Mouse (Mus musculus) C2C12 (cell line): ENCODE measurements at regions not wholly inside any gene's neighbourhood (a gene's known extent, or its start where the extent isn't known, plus 50 kb on each side); places are given as distances from the start of the nearest gene placed in this dataset.
"Not testable (repeated sequence)": the region's sequence is repeated elsewhere in the genome, so short reads cannot be mapped to it uniquely, and the experiment has no call there.

Experiments used
- H3K27me3 ChIP-seq: one replicate; pipeline ENCODE4 v1.6.1; 2011; ENCODE audit not compliant: control insufficient read depth, insufficient read depth, insufficient read length
- H3K36me3 ChIP-seq: one replicate; pipeline ENCODE4 v1.6.1; 2011; ENCODE audit not compliant: control insufficient read depth, insufficient read depth
- H3K4me3 ChIP-seq: one replicate; pipeline ENCODE4 v1.5.1; 2011; ENCODE audit warnings: mild to moderate bottlenecking, control low read depth; ENCODE audit not compliant: poor library complexity, insufficient read depth, severe bottlenecking
- H3K79me2 ChIP-seq: one replicate; pipeline ENCODE4 v1.6.1; 2011; ENCODE audit not compliant: control insufficient read depth, insufficient read depth
- H3K79me3 ChIP-seq: one replicate; pipeline ENCODE4 v1.6.1; 2011; ENCODE audit warnings: low read depth, control low read depth
- H3ac ChIP-seq: one replicate; pipeline ENCODE3; 2011; ENCODE audit warnings: low read depth; ENCODE audit not compliant: control insufficient read depth, insufficient read length
- CEBPB ChIP-seq: IDR thresholded peaks from one replicate; pipeline ENCODE4 v1.6.1; 2011; ENCODE audit warnings: low read depth, mild to moderate bottlenecking, control low read depth, moderate library complexity
- CTCF ChIP-seq: IDR thresholded peaks from one replicate; pipeline ENCODE4 v1.5.1; 2011; ENCODE audit not compliant: control insufficient read depth, insufficient read depth, insufficient read length
- FOSL1 ChIP-seq: IDR thresholded peaks from one replicate; pipeline ENCODE4 v1.8.0; 2011; ENCODE audit warnings: mild to moderate bottlenecking, low read length; ENCODE audit not compliant: poor library complexity, insufficient read depth, severe bottlenecking
- MAX ChIP-seq: IDR thresholded peaks from one replicate; pipeline ENCODE4 v1.6.1; 2011; ENCODE audit warnings: mild to moderate bottlenecking, control low read depth
- MYOD1 ChIP-seq: IDR thresholded peaks from one replicate; pipeline ENCODE4 v1.6.1; 2011; ENCODE audit warnings: low read depth; ENCODE audit not compliant: control insufficient read depth, insufficient read length
- MYOG ChIP-seq: IDR thresholded peaks from one replicate; pipeline ENCODE4 v1.6.1; 2011; ENCODE audit not compliant: control insufficient read depth, insufficient read length; ENCODE audit errors: extremely low read depth
- USF1 ChIP-seq: IDR thresholded peaks from one replicate; pipeline ENCODE4 v1.6.1; 2011; ENCODE audit warnings: low read depth, mild to moderate bottlenecking, control low read depth, moderate library complexity

DNA sequence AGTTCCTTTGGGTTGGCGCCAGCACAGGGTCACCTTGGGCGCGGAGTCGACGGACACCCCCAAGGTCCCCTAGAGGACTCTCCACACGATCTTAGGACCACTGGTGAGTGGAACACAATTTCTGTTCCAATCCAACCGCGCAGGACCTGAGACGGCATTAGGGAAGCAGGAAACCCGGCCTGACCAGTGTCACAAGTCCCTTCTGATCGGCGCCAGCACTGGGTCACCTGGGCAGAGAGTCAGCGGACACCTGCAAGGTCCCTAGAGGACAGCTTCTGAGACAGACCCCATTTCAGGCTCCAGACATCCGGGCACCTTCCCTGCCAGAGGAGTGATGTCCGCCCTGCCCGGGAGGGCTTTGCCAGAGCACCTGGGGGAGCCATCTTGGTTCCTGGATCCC is 74.2 kb upstream of the Cdh13 start:
- not testable (repeated sequence) for H3K27me3 ChIP-seq, H3ac ChIP-seq, H3K4me3 ChIP-seq, H3K79me3 ChIP-seq, H3K79me2 ChIP-seq, H3K36me3 ChIP-seq

DNA sequence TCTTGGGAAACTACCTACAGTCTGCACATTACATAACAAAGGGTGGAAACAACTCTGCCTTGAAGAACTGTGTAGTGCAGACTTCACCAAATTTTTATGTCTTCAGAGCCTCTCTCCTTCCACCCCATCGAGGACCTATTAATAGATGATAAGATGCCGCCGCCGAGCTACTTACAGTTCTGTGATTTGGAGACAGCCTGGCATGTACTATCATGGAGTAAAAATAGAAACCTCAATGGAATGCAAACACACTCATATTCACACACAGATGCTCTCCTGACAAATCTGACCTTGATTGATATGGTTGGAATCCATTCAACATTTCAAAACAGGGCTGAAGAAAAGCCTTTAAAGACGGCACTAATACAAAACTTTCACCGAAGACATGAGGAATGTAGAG is 92.7 kb upstream of the Cdh13 start:
- Histone ChIP-seq H3K79me3 (no peaks in the 10 kb centered on the region), H3K27me3 (peaks cover 4% of the 10 kb centered on the region), H3K36me3 (no peaks in the 10 kb centered on the region), H3K4me3 (no peak overlapping the region), H3K79me2 (no peaks in the 10 kb centered on the region), H3ac (no peak overlapping the region)
- TF ChIP-seq CEBPB (no peak), USF1 (no peak), MAX (no peak), CTCF (no peak), FOSL1 (no peak)

DNA sequence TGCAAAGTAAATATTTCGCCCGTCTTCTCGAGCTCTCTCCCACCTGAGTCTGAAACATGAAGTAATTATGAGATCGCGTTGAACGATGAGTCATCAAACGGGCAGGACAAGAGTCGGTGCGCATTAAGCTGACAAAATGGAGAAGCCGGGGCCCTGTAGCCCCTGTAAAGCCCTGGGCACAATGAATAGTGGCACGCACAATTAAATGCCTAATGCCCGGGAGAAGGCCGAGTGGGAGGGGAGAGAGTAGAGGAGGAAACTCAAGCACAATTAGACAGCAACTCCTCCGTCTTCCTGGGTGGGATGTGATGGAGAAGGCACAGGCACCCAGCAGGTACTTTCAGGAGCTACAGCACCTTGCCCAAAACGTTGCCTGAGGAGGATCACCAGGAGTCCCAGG is 94.3 kb upstream of the Cdh13 start:
- H3K27me3 ChIP-seq, result peaks cover 4% of the 10 kb centered on the region
- no peaks in the 10 kb centered on the region for H3K36me3 ChIP-seq
- H3K79me3 ChIP-seq, result no peaks in the 10 kb centered on the region
- H3K79me2 ChIP-seq, result no peaks in the 10 kb centered on the region
- H3K4me3 ChIP-seq, result no peak overlapping the region
- TF ChIP-seq FOSL1 (no peak), MYOG (no peak), CEBPB (no peak), USF1 (no peak), CTCF (no peak), MYOD1 (no peak), MAX (no peak)
- no peak overlapping the region for H3ac ChIP-seq

DNA sequence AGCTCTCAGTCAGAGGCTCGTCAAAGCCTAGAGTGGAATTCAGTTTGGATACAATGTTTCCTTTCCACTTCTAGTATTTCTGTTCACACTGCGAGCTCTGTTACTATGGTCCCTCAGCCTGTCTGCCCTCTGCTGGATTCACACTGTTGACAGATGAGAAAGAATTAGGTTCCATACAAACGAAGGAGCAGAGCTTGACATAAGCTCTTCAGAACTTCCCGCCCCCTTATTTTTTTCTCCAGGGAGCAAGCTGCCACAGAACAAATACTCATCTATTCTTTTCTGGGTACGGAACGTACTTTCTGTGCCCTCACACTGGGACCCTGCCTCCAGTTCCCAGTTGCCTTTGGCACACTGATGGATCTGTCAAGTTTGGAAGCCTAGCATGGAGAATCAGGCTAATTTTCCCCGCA is 114.5 kb upstream of the Cdh13 start:
- Histone ChIP-seq H3K27me3 (no peaks in the 10 kb centered on the region), H3K36me3 (no peaks in the 10 kb centered on the region), H3K4me3 (no peak overlapping the region), H3K79me3 (no peaks in the 10 kb centered on the region), H3ac (no peak overlapping the region), H3K79me2 (no peaks in the 10 kb centered on the region)
- no peak for TF ChIP-seq CTCF
- TF ChIP-seq FOSL1, result no peak
- no peak for TF ChIP-seq MYOD1
- TF ChIP-seq CEBPB, result no peak
- no peak for TF ChIP-seq USF1
- no peak for TF ChIP-seq MYOG

DNA sequence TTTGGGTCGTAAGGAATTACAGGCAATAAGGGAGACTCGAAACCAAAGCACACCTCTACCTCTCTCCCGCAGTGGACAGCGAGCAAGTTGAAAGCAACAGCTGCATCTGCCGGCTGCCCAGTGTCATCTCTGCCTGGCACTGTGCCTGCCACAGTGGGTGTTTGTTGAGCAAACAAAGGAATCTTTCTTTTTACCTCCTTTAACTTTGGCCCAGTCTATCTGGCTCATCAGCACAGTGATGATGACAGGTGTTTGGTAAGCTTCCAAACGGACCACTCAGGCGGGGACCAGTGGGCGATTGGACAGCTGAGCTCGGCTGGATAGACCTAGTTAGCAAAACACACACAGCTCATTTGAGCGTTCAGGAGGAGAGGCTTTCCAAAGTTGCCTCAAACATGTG is 121.4 kb upstream of the Cdh13 start:
- H3K36me3 ChIP-seq, result no peaks in the 10 kb centered on the region
- no peak overlapping the region for H3K4me3 ChIP-seq
- TF ChIP-seq MYOD1, result peak; percentile 87
- no peak for TF ChIP-seq USF1
- no peaks in the 10 kb centered on the region for H3K27me3 ChIP-seq
- no peak overlapping the region for H3ac ChIP-seq
- no peaks in the 10 kb centered on the region for H3K79me3 ChIP-seq
- no peaks in the 10 kb centered on the region for H3K79me2 ChIP-seq

DNA sequence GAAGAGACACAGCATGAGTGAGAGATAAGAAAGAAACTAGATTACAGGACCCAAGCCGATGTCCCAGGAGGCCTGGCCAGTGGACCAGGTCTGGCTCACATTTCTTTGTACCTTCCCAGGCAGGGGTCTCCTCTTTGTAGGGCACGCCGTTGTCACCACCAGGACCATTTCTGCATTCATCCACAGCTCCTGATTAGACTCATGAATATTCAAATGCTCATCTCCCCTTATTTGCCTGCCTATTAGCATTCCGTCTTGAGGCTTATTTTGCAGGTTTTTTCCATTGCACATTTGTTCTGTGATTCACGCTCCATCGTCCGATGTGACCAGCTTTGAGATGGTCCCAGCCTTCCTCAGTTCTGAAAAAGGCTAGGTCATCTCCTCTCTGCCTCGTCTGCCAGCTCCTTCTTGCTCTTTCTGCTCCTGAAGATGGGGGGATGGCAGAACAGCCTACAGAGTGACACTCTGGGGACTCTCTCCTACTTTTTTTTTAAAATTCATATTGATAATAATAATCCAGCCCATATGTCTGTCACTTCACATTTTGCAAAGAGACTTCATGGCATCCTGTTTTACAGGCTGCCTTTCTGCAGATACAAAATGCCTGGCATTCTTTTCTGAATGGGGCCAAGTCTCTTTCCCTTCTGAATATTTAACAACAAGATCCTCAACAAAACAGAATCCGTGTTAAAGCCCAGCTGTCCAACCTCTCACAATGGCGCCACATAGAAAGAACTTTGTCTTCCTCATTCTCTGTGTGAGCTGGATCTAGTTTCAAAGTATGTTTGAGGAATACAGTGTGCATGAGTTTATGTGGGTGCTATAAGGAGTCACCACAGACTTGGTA is 136.0 kb upstream of the Cdh13 start:
- TF ChIP-seq CTCF (no peak), MAX (no peak), MYOG (no peak), FOSL1 (no peak), MYOD1 (no peak), USF1 (no peak), CEBPB (no peak)
- no peaks in the 10 kb centered on the region for H3K79me3 ChIP-seq
- H3K79me2 ChIP-seq, result no peaks in the 10 kb centered on the region
- H3K36me3 ChIP-seq, result no peaks in the 10 kb centered on the region
- no peak overlapping the region for H3K4me3 ChIP-seq
- H3ac ChIP-seq, result no peak overlapping the region
- no peaks in the 10 kb centered on the region for H3K27me3 ChIP-seq
